In the genomic region with DNA sequence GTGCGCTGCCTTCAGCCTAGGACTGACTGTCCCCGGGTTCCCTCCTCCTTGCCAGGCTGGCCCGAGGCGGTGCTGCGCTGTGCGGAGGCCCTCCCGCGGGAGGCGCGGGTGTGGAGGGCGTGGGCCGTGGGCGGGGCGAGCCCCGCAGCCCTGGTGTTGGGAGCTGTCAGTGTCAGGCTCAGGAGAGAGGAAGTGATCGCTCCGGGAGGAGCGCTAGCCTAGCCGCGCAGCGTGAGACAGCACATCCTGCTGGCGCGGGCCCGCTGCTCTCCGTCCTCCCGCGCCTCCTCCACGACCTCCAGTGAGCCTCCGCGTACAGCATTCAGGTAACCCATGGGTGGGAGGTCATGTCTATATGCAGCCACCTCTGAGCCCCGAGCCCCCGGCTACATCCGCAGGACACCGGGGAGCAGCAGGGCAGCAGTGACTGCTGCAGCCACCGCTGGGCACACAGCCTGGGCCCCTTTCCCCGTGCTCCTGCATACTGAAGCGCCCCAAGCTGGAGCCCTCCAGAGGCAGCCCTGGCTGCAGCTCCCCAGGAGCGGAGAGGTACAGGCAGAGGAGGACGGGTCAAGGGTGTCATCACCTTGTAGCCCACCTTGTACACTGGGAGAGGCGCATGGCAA, we compare ENCODE assay signal across 8 mouse cellular contexts. TPM values are rescaled to one million over a fixed set of nuclear protein-coding genes. Genes with fewer than 3 reads are reported as not detected.
A peak's percentile ranks its signal among the peaks of the same experiment; 100 is the strongest.
DNase-seq lines count a peak whose midpoint lies in the region; ATAC-seq and TF ChIP-seq lines count a peak whose summit lies in the region.

A gene (plus strand): TSS at position 29 of the 626 bp plus-strand sequence.

- 0 out of 4 replicates have a peak, but pooled peaks cover 0 to 2% of the 10 kb centered on the region in 2 experiments for H3K4me1 ChIP-seq in ES-E14 (ENCODE audit: control insufficient read depth in 2 of 2, insufficient read depth in 2 of 2, low read length in 2 of 2, poor library complexity in 1 of 2)
- H3K4me1 ChIP-seq in forebrain, embryonic 15.5 days = peaks cover 16% of the 10 kb centered on the region
- peaks cover 9% of the 10 kb centered on the region for H3K4me1 ChIP-seq in lung, embryonic 16.5 days (replicated peaks; ENCODE audit: control insufficient read depth, insufficient read depth, low read length)

- no peaks in the 10 kb centered on the region for H3K9me3 ChIP-seq in ES-E14 (ENCODE audit: control insufficient read depth, insufficient read depth, low read depth, low read length)
- H3K9me3 ChIP-seq in forebrain, embryonic 15.5 days = no peaks in the 10 kb centered on the region
- H3K9me3 ChIP-seq in lung, embryonic 16.5 days (ENCODE audit: control insufficient read depth, low read length) = no peaks in the 10 kb centered on the region

- no peak within 1 kb of the TSS for H3K27ac ChIP-seq in ES-E14 (ENCODE audit: insufficient read depth, low read depth, low read length, poor library complexity, severe bottlenecking)
- H3K27ac ChIP-seq in forebrain, embryonic 15.5 days (replicated peaks) = peak within 1 kb of the TSS; percentile 81
- no peak within 1 kb of the TSS for H3K27ac ChIP-seq in lung, embryonic 16.5 days (ENCODE audit: low read length)

- ATAC-seq in forebrain, embryonic 15.5 days (replicated peaks) = peak; percentile 91
- peak; percentile 83 for ATAC-seq in lung, embryonic 16.5 days (ENCODE audit: low read depth)
- no peak for ATAC-seq in erythroid progenitor cell, adult 5-6 weeks (replicated peaks; ENCODE audit: low FRiP score, poor library complexity, severe bottlenecking)

- peak within 1 kb of the TSS; percentile 63 to 67 for H3K4me3 ChIP-seq in ES-E14 (ENCODE audit: insufficient read depth in 1 of 2, low read depth in 1 of 2, low read length in 2 of 2, poor library complexity in 1 of 2, severe bottlenecking in 1 of 2)
- peak within 1 kb of the TSS; percentile 52 for H3K4me3 ChIP-seq in forebrain, embryonic 15.5 days
- peak within 1 kb of the TSS; percentile 45 for H3K4me3 ChIP-seq in lung, embryonic 16.5 days (ENCODE audit: low read length)

- H3K9ac ChIP-seq in ES-E14 (ENCODE audit: insufficient read depth, low read depth, low read length, poor library complexity, severe bottlenecking) = no peak within 1 kb of the TSS
- peak within 1 kb of the TSS; percentile 61 for H3K9ac ChIP-seq in forebrain, embryonic 15.5 days (replicated peaks)
- H3K9ac ChIP-seq in lung, embryonic 16.5 days (ENCODE audit: low read length) = peak within 1 kb of the TSS; percentile 48

- in situ Hi-C loops in ES-E14 (cut with MboI; ENCODE audit: low sequenced_read_pairs in 2 of 2, unreplicated experiment in 2 of 2) = loop anchor here in 1 of 2 experiments (10.0 kb wide), 1 partner anchor 1149 kb away; no protein-coding TSS in a partner anchor

- intact Hi-C loops in heart, postnatal 14 days (cut with DNase I) = no loop called here

- H3K27me3 ChIP-seq in forebrain, embryonic 15.5 days = no peaks in the 10 kb centered on the region
- H3K27me3 ChIP-seq in lung, embryonic 16.5 days (ENCODE audit: control insufficient read depth, insufficient read depth, low read depth, low read length) = peaks cover 5% of the 10 kb centered on the region; the same call in 1 of the 2 replicates

- WGBS in forebrain, embryonic 15.5 days = under 1% methylated on average over 39 of the region's 40 CpGs
- 2% methylated on average over 36 of the region's 40 CpGs for WGBS in lung, embryonic 16.5 days

- no peak for DNase-seq in ES-E14 (ENCODE audit: low read depth, low spot score)
- peak; percentile 90 for DNase-seq in cerebellum, adult 11-12 months
- DNase-seq in heart, postnatal 14 days = peak; percentile 29 to 38
- peak; percentile 70 for DNase-seq in layer of hippocampus, adult 9-11 months
- peak; percentile 66 for DNase-seq in ovary, postnatal 36 days (ENCODE audit: low spot score)

- H3K36me3 ChIP-seq in ES-E14 (ENCODE audit: control insufficient read depth, insufficient read depth, low read length, poor library complexity, severe bottlenecking) = no peaks in the 10 kb centered on the region
- H3K36me3 ChIP-seq in forebrain, embryonic 15.5 days = no peaks in the 10 kb centered on the region
- H3K36me3 ChIP-seq in lung, embryonic 16.5 days (ENCODE audit: control insufficient read depth, insufficient read depth, low read length) = no peaks in the 10 kb centered on the region

- H3K4me2 ChIP-seq in forebrain, embryonic 15.5 days (replicated peaks) = peak within 1 kb of the TSS; percentile 95
- peak within 1 kb of the TSS; percentile 73 for H3K4me2 ChIP-seq in lung, embryonic 16.5 days (ENCODE audit: low read depth, low read length)

TF ChIP-seq in ES-E14, 5 proteins besides CTCF, POLR2A, EP300 and RAD21:
- TF ChIP-seq CHD2 (IDR thresholded peaks at IDR 0.05; ENCODE audit: low read depth, low read length) (no peak), HCFC1 (IDR thresholded peaks at IDR 0.05; ENCODE audit: borderline replicate concordance, insufficient read depth, low read length) (no peak), ZC3H11A (IDR thresholded peaks at IDR 0.05; ENCODE audit: borderline replicate concordance, low read depth, low read length) (no peak), MAFK (IDR thresholded peaks at IDR 0.05; ENCODE audit: insufficient read depth, low read depth, low read length) (no peak), ZNF384 (IDR thresholded peaks at IDR 0.05; ENCODE audit: low read depth, low read length) (no peak)
TF ChIP-seq in ES-E14: peak in this region for 0.

RNA-seq across cellular contexts. Expression of the gene that starts here (rescaled TPM):
- total RNA-seq in ES-E14 (2012; rRNA removed) = 0.53 and 0.71 TPM in 2 replicates
- 82.7 and 117 TPM in 2 replicates for polyA plus RNA-seq in forebrain, embryonic 15.5 days (2015; fragmentation: Nextera tagmentation; extraction: Ambion mirVana)
- under 1 TPM; 0.56 to 0.62 TPM for total RNA-seq in heart, postnatal 14 days (2021)
- 0.80 and 0.87 TPM in 2 replicates for polyA plus RNA-seq in lung, embryonic 16.5 days (2015; fragmentation: Nextera tagmentation; extraction: Ambion mirVana)
- not detected in 2 replicates for total RNA-seq in erythroid progenitor cell, adult 5-6 weeks (2015; ENCODE audit: low replicate concordance)
- total RNA-seq in erythroid progenitor cell, adult 5-6 weeks (2017; ENCODE audit: low replicate concordance) = not detected in 2 replicates

Comparison
In these comparisons a context has a peak if more than half of its experiments do, and no peak if none do; other contexts are left out.
1. RNA of the gene that starts here (polyA plus RNA-seq): 82.7 to 117 TPM in forebrain, embryonic 15.5 days; 0.80 to 0.87 TPM in lung, embryonic 16.5 days; every median in the first group is over 10 times any median in the second.
2. Peak in DNase-seq in heart, postnatal 14 days; RNA of the gene not detected or under 1 TPM.
3. Peak in ATAC-seq, H3K4me3 ChIP-seq, H3K9ac ChIP-seq and H3K4me2 ChIP-seq in lung, embryonic 16.5 days; RNA of the gene not detected or under 1 TPM.
4. Peak in every context shown above with its lines, with median percentiles within 50 percentile points of each other: H3K4me3 ChIP-seq.